Mouse (Mus musculus) brain, embryonic 14.5 days (tissue): ENCODE measurements at regions not wholly inside any gene's neighbourhood (a gene's known extent, or its start where the extent isn't known, plus 50 kb on each side); places are given as distances from the start of the nearest gene placed in this dataset.

Experiments
- CTCF ChIP-seq: fragments of 200-500 bp; IDR thresholded peaks from 2 replicates; pipeline ENCODE4 v1.5.1; 2012; ENCODE audit warnings: inconsistent platforms, mild to moderate bottlenecking, moderate library complexity, borderline replicate concordance; ENCODE audit not compliant: insufficient read depth, insufficient read length; ENCODE audit errors: extremely low read depth
- POLR2A ChIP-seq: fragments of 200-500 bp; IDR thresholded peaks from 2 replicates; pipeline ENCODE4 v1.6.1; 2012; ENCODE audit warnings: mild to moderate bottlenecking, inconsistent platforms, borderline replicate concordance; ENCODE audit not compliant: poor library complexity, insufficient read depth, insufficient read length, severe bottlenecking; ENCODE audit errors: extremely low read depth

DNA sequence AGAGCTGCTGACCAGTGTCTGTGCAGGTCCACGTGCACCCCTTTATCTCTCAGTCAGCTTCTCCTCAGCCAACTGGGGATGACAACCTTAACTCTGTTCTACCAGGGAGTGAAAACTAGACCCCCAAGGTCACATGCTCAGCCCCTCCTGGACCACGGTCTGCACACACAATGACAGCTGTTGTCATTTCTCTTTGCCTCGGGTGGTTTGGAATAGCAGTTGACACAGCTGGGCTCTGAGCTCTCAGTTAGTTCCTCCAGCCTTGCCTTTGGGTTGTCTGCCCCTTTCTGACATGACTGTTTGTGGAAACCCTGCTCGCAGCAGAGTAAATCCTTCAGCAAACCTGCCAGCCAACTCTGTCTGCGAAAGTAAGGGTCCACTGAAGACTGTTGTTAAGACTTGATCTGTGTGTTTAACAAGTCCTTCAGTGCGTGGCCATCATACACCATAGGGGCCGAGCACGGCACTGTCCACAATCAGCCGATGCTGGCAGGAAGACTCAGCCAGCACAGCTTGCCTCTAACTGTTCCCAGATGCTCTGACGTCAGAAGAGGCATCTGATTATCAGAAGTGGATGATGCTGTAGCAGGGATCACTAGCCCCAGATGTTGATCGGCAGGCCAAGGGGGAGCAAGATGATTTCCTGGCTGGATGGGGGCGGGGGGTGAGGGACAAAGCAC lies 106.7 kb upstream of the Lrig1 start:
- TF ChIP-seq CTCF (no peak), POLR2A (no peak)
